Mouse (Mus musculus): ENCODE measurements around the gene Slc35e2.
"Not testable (repeated sequence)": the region's sequence is repeated elsewhere in the genome, so short reads cannot be mapped to it uniquely, and the experiment has no call there.

Slc35e2 gene

GRCm38 (mm10) chr4:155601091-155601996, at the start of gene Slc35e2:
TSS of gene Slc35e2 (plus strand) at chr4:155601416.
- DNase-seq (ENCODE audit: low read depth, low spot score): peak; percentile 97

- no peak for DNase-seq (ENCODE audit: low read depth, low spot score)
Observed at GRCm38 (mm10) chr4:155552917-155553532, 48.2 kb upstream of the Slc35e2 start.

GRCm38 (mm10) chr4:155554880-155555279, 46.3 kb upstream of the Slc35e2 start:
- DNase-seq (ENCODE audit: low read depth, low spot score): no peak

- no peak for DNase-seq (ENCODE audit: low read depth, low spot score)
Observed at GRCm38 (mm10) chr4:155555464-155555863, 45.8 kb upstream of the Slc35e2 start.

GRCm38 (mm10) chr4:155559454-155559853, 41.8 kb upstream of the Slc35e2 start:
- DNase-seq (ENCODE audit: low read depth, low spot score): no peak

GRCm38 (mm10) chr4:155560932-155561331, 40.3 kb upstream of the Slc35e2 start:
- no peak for DNase-seq (ENCODE audit: low read depth, low spot score)

GRCm38 (mm10) chr4:155561661-155562442, 39.4 kb upstream of the Slc35e2 start, which contains the start of gene Nadk:
TSS of gene Nadk (plus strand) at chr4:155562378.
- peak; percentile 68 for DNase-seq (ENCODE audit: low read depth, low spot score)

GRCm38 (mm10) chr4:155562725-155563399, 38.4 kb upstream of the Slc35e2 start:
- DNase-seq (ENCODE audit: low read depth, low spot score): no peak

GRCm38 (mm10) chr4:155563400-155564231, 37.6 kb upstream of the Slc35e2 start:
- DNase-seq (ENCODE audit: low read depth, low spot score): peak; percentile 99

- DNase-seq (ENCODE audit: low read depth, low spot score): peak; percentile 80
Observed at GRCm38 (mm10) chr4:155564315-155565069, 36.7 kb upstream of the Slc35e2 start.

- no peak for DNase-seq (ENCODE audit: low read depth, low spot score)
Observed at GRCm38 (mm10) chr4:155566555-155566954, 34.7 kb upstream of the Slc35e2 start.

GRCm38 (mm10) chr4:155568170-155568569, 33.0 kb upstream of the Slc35e2 start:
- peak; percentile 45 for DNase-seq (ENCODE audit: low read depth, low spot score)

- no peak for DNase-seq (ENCODE audit: low read depth, low spot score)
Observed at GRCm38 (mm10) chr4:155568632-155569370, 32.4 kb upstream of the Slc35e2 start.

- no peak for DNase-seq (ENCODE audit: low read depth, low spot score)
Observed at GRCm38 (mm10) chr4:155569818-155570217, 31.4 kb upstream of the Slc35e2 start.

- not testable (repeated sequence) for DNase-seq (ENCODE audit: low read depth, low spot score)
Observed at GRCm38 (mm10) chr4:155570315-155570714, 30.9 kb upstream of the Slc35e2 start.

GRCm38 (mm10) chr4:155571442-155571841, 29.8 kb upstream of the Slc35e2 start:
- peak; percentile 30 for DNase-seq (ENCODE audit: low read depth, low spot score)

- DNase-seq (ENCODE audit: low read depth, low spot score): no peak
Observed at GRCm38 (mm10) chr4:155573155-155573554, 28.1 kb upstream of the Slc35e2 start.

GRCm38 (mm10) chr4:155573876-155574275, 27.3 kb upstream of the Slc35e2 start:
- DNase-seq (ENCODE audit: low read depth, low spot score): peak; percentile 34

GRCm38 (mm10) chr4:155574931-155575330, 26.3 kb upstream of the Slc35e2 start:
- DNase-seq (ENCODE audit: low read depth, low spot score): no peak
